Mouse (Mus musculus): ENCODE measurements around the gene Lca5l.
"Not testable (repeated sequence)": the region's sequence is repeated elsewhere in the genome, so short reads cannot be mapped to it uniquely, and the experiment has no call there.

Gene Lca5l

GRCm38 (mm10) chr16:96168837-96169236, 23.2 kb downstream of the Lca5l start:
- no peak for DNase-seq (ENCODE audit: low read depth, low spot score)

- DNase-seq (ENCODE audit: low read depth, low spot score): no peak
These were observed 26.3 kb downstream of the Lca5l start for GRCm38 (mm10) chr16:96165723-96166264.

DNA sequence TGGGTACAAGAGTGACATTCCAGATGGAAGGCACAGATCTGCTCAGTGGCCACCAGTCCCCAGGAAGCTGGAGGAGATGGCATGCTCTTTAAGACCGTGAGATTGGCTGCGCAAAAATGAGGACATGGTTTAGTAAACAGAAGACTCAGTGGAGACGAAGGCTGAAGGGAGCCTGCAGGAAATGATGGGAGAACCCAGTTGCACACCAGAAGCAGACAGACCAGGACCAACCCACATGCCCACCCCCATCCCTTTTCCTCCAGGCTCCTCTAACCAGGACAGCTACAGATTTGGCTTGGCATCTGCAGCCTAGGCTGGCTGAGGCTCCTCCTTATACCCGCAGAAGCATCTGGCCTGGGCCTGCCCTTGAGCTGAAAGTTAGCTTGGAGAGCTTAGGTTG, 30.7 kb downstream of the Lca5l start:
- no peak for DNase-seq (ENCODE audit: low read depth, low spot score)

DNA sequence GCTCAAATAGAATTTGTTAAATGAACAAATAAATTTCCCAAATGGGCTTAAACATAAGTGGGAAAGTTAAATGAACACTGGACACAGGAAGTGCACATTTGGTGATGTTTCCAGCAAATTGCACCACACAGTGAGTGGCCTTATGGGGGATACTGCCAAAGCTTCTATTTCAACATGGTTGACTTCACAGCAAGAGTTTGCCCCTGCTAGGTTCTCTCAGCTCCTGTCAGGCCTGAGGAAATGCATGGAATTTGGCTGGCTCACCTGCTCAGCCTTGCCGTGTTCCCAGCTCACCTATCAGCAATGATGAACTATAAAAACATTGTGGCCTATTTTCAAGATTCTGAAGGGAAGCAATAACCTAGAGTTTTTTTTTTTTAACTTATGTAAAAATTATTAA, 31.1 kb downstream of the Lca5l start:
- no peak for DNase-seq (ENCODE audit: low read depth, low spot score)

DNA sequence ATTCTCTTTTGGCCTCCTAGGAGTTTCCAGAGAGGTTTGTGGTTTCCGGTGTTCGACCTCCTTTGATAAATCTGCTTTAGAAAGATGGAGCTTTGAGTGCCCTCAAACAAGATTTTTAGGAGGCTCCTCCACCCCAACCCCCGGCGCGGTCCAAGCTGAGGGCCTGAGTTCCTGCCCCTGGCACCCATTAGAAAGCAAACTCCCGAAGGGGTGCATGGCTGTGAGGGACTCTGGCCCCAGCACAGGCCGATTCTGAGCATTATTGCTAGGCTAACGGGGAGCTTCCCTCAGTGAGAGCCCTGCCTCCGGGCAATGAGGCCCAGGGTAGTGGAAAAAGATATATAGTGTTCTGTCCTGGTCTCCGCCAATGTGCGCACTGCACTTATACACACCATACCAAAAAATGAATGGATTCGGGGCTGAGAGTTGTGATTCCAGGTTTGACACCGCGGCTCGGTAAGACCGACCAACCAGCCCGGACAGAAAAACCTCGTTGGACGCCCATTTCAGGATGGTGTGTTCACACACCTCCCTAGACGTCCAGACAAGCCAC, 32.2 kb downstream of the Lca5l start:
- DNase-seq (ENCODE audit: low read depth, low spot score): no peak

DNA sequence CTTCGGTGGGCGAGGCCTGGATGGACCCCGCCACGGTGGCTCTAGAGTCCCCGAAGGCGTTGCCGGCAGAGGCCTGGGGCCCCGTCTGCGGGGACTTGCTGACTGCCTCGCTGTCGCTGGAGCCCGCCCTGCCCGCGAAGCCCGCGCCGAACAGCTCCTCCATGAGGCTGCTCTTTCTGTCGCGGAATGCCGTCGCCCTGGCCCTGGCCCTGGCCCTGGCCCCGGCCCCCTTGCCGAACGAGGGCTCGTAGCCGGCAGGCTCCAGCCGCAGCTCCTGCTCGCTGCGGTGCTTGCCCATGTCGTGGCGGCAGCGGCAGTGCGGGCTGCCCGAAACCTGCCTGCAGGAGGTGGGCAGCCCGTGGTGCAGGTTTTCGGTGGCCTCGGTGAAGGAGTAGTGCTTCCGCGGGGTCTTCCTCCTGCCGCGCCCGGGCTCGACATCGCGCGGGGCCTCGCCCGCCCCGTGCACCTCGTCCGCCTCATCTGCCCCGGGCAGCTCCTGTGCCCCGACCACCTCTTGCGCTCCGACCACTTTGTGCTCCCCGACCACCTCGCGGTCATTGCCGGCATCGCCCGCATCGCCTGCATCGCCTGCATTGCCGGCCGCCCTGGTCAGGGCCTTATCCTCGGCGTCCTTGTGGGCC, 32.9 kb downstream of the Lca5l start:
- DNase-seq (ENCODE audit: low read depth, low spot score): peak; percentile 44

- no peak for DNase-seq (ENCODE audit: low read depth, low spot score)
These were observed 33.5 kb downstream of the Lca5l start for GRCm38 (mm10) chr16:96158511-96159080.

GRCm38 (mm10) chr16:96157171-96157570, 34.9 kb downstream of the Lca5l start:
- DNase-seq (ENCODE audit: low read depth, low spot score): no peak

GRCm38 (mm10) chr16:96156019-96156418, 36.1 kb downstream of the Lca5l start:
- no peak for DNase-seq (ENCODE audit: low read depth, low spot score)

DNA sequence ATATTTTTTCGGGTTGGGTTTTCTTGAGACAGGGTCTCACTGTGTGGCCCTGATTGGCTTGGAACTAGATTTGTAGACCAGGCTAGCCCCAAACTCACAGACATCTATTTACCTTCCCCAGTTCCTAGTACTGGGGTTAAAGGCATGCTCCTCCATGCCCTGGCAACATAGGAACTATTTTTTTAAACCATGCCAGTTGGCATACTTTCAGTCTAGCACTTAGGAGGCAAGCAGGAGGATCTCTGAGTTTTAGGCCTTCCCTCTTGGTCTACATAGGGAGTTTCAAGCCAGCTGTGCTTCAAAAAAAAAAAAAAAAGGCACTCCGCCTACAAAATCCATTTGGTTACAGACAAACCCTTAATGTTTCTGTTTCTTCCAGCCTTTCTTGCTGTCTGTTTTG, 37.6 kb downstream of the Lca5l start:
- no peak for DNase-seq (ENCODE audit: low read depth, low spot score)

DNA sequence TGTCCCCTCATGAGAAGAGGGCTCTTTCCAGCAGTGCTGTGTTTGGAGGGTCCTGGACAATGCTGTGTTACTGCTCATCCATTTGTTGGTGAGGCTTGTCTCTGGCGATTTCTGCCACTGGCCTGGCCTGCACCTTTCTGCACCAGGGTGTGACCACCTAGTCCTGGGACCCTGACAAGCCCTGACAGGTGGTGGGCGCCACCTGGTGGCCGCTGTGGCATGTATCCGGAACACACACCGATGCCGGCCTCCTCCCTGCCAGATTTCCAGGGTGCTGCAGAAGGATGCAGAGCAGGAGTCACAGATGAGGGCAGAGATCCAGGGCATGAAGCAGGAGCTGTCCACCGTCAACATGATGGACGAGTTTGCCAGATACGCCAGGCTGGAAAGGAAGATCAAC, 40.5 kb downstream of the Lca5l start:
- DNase-seq (ENCODE audit: low read depth, low spot score): peak; percentile 63

- no peak for DNase-seq (ENCODE audit: low read depth, low spot score)
These were observed 41.1 kb downstream of the Lca5l start for GRCm38 (mm10) chr16:96150995-96151394.

- no peak for DNase-seq (ENCODE audit: low read depth, low spot score)
These were observed 42.8 kb downstream of the Lca5l start for GRCm38 (mm10) chr16:96149311-96149710.

DNA sequence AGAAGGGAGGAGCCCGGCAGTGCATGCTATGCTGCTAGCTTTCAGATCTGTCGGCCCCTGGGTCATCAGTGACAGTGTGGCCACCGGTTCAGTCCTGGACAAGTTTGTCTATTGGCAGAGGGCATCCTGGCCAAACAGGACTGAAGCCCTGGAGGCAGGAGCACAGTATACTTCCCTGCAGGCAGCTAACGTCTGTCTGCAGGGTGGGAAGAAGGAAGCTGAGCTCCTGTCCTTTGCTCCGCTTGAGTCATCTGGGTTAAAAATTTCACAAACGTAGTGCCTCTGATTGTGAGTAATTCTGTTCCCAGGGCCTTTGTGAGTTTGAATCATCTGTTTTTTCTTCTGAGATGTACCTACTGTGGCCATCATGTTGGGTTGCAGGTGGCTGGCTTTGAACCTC, 43.2 kb downstream of the Lca5l start:
- DNase-seq (ENCODE audit: low read depth, low spot score): no peak

GRCm38 (mm10) chr16:96145814-96146213, 46.3 kb downstream of the Lca5l start:
- no peak for DNase-seq (ENCODE audit: low read depth, low spot score)

DNA sequence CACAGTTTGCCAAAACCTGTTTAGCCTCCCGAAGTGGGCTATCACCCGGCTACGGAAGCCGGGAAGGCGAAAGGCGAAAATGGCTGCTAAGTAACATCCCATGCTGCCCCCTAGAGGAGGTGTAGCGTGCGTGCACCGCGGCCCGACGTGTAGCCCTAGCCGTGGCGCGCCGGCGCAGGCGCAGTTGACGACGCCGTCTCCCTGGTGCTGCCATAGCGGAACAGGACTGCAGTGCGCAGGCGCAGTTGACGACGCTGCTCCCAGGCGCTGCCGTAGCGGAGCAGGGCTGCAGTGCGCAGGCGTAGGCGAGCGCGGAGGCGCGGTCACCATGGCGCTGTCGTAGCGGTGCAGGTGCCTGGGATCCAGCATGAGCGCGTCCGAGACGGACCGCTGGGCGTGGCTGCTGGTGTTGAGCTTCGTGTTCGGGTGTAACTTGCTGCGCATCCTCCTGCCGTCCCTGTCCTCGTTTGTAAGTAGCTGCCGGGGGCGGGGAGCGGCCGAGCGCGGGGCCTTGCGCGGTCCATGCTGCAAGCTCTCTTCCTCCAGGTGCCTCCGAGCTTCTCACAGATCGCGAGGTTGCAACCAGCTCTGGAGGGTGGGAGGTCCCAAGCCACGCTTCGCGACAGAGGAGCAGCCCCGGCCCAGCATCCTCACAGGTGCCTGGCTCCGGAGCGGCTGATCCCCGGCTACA, 46.8 kb downstream of the Lca5l start, which contains the start of gene Wrb:
Gene Wrb, plus strand, starts transcription at position 298 of the 691 bp plus-strand sequence.
- peak; percentile 100 for DNase-seq (ENCODE audit: low read depth, low spot score)

DNA sequence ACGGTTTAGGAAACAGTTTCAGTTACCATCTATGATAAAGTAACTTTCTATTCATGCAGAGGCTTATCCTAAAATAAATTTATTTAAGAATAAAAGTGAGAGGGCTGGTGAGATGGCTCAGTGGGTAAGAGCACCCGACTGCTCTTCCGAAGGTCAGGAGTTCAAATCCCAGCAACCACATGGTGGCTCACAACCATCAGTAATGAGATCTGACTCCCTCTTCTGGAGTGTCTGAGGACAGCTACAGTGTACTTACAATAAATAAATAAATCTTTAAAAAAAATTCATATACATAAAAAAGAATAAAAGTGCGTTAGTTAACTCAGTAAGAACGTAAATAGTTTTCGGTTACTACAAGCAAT, 47.3 kb downstream of the Lca5l start:
- not testable (repeated sequence) for DNase-seq (ENCODE audit: low read depth, low spot score)

- DNase-seq (ENCODE audit: low read depth, low spot score): no peak
These were observed 63.6 kb downstream of the Lca5l start for GRCm38 (mm10) chr16:96128466-96128865.

DNA sequence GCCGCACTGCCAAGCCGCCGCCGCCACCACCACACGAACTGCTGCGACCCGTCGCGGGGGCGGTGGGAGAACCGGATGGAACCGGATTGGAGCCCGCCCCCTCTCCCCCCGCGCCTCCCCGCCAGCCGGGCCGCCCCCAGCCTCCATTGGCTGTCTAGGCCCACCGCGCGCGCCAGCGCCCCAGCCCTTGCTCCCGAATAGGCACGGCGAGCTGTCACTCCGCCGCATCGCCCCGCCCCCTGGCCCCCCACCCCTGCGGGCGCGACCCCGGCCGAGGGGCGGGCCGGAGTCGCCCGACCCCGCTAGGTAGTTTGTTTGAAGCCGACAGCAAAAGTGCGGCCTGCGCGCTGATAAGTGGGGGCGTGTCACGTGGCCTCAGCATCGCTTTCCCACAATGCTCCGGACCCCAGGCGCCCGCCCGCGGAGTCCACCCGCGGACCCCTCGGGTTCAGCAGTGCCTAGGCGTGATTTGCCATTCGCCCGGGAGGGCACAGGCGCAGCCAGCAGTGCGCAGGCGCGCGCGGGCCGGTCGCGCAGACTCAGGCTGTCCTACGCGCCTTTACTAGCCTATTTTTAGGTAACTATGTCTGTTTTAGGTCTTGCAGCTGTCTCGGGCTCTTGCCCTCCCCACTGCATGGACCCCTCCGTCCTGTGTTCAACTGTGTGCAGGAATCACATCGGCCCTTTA, 64.3 kb downstream of the Lca5l start, which contains the start of gene Hmgn1:
Gene Hmgn1, minus strand, starts transcription at position 73 of the 688 bp plus-strand sequence.
- DNase-seq (ENCODE audit: low read depth, low spot score): peak; percentile 94

GRCm38 (mm10) chr16:96127288-96127656, 64.8 kb downstream of the Lca5l start:
- no peak for DNase-seq (ENCODE audit: low read depth, low spot score)

DNA sequence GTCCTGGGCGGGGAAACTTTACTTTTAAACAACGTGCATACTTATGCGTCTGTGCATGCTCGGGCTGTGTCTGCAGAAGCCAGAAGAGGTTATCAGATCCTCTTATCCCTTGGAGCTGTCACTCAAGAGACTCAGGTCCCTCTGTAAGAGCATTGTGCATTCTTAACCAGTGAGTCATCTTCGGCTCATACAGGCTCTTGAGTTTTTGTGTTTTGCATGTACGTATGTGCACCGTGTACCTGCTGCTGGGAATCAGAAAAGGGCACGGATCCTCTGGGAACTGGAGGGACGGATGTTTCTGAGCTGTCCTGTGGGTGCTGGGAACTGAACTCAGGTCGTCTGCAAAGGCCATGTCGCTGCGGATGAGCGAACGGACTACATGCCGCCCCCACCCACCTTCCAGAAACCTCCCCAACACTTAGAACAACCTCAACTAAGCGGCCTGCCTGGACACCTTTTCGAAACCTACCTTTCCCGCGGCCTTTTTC, 65.3 kb downstream of the Lca5l start:
- no peak for DNase-seq (ENCODE audit: low read depth, low spot score)
